Mouse (Mus musculus): ENCODE measurements at regions not wholly inside any gene's neighbourhood (a gene's known extent, or its start where the extent isn't known, plus 50 kb on each side); places are given as distances from the start of the nearest gene placed in this dataset.

DNA sequence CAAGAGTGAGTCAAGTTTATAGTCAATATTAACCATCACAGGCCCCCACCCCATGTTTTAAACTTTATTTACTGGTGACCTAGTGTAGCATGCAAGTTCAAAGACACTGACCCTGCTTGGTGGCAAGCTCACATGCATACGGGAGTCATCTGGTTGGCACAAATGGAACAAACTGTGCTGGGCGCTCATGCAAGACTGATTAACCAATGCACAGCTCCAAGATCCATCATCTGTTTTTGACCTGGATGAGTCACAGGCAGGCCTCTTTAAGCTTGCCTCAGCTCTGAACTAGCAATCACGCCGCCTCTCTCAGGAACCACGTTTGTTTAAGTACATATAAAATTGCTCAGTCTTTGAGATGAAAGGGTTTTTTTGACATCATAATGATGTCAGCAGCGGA, 313.1 kb downstream of the Irs2 start:
- no peak for TF ChIP-seq ZKSCAN1 (IDR thresholded peaks at IDR 0.05; ENCODE audit: low read depth, low read length)
- no peak for TF ChIP-seq TAL1 (IDR thresholded peaks at IDR 0.05; ENCODE audit: low read length)
- no peak for TF ChIP-seq CTCF (IDR thresholded peaks at IDR 0.05 in 2 of 3, conservative IDR thresholded peaks at IDR 0.05 in 1 of 3; ENCODE audit: control insufficient read depth in 1 of 3, insufficient read depth in 1 of 3, low read depth in 2 of 3, low read length in 3 of 3, poor library complexity in 1 of 3, severe bottlenecking in 1 of 3)
- TF ChIP-seq GATA1 (IDR thresholded peaks at IDR 0.05; ENCODE audit: low read depth, low read length), result no peak
- TF ChIP-seq USF1 (IDR thresholded peaks at IDR 0.05; ENCODE audit: low read depth, low read length), result no peak
- TF ChIP-seq ZC3H11A (IDR thresholded peaks at IDR 0.05; ENCODE audit: low read depth, low read length), result no peak
